Mouse (Mus musculus): ENCODE measurements around the gene Gbx1. TPM values are rescaled to one million over a fixed set of nuclear protein-coding genes. Genes with fewer than 3 reads are reported as not detected.
A peak's percentile ranks its signal among the peaks of the same experiment; 100 is the strongest.

Gene Gbx1
- polyA plus RNA-seq, 1 experiment, result 5.0 TPM

- TF ChIP-seq CTCF (IDR thresholded peaks at IDR 0.05; ENCODE audit: borderline replicate concordance, extremely low read depth, insufficient read depth, insufficient read length) (no peak), POLR2A (IDR thresholded peaks at IDR 0.05; ENCODE audit: borderline replicate concordance, extremely low read depth, insufficient read depth, insufficient read length, poor library complexity, severe bottlenecking) (no peak)
- no peak for DNase-seq (ENCODE audit: low read depth)
Observed at GRCm38 (mm10) chr5:24523806-24524205, 3.2 kb downstream of the Gbx1 start.

GRCm38 (mm10) chr5:24521366-24521765 lies 5.6 kb downstream of the Gbx1 start:
- TF ChIP-seq CTCF (IDR thresholded peaks at IDR 0.05; ENCODE audit: borderline replicate concordance, extremely low read depth, insufficient read depth, insufficient read length), result no peak
- no peak for TF ChIP-seq POLR2A (IDR thresholded peaks at IDR 0.05; ENCODE audit: borderline replicate concordance, extremely low read depth, insufficient read depth, insufficient read length, poor library complexity, severe bottlenecking)

GRCm38 (mm10) chr5:24512271-24512670 lies 14.7 kb downstream of the Gbx1 start:
- TF ChIP-seq CTCF (IDR thresholded peaks at IDR 0.05; ENCODE audit: borderline replicate concordance, extremely low read depth, insufficient read depth, insufficient read length) (no peak), POLR2A (IDR thresholded peaks at IDR 0.05; ENCODE audit: borderline replicate concordance, extremely low read depth, insufficient read depth, insufficient read length, poor library complexity, severe bottlenecking) (no peak)
- no peak for DNase-seq (ENCODE audit: low read depth)

More at GRCm38 (mm10) chr5:24521366-24521765, 5.6 kb downstream of the Gbx1 start:
- no peak for DNase-seq (ENCODE audit: low read depth)

- TF ChIP-seq POLR2A (IDR thresholded peaks at IDR 0.05; ENCODE audit: borderline replicate concordance, extremely low read depth, insufficient read depth, insufficient read length, poor library complexity, severe bottlenecking), result no peak
- peak; percentile 23; the same call in 1 of the 2 replicates for TF ChIP-seq CTCF (IDR thresholded peaks at IDR 0.05; ENCODE audit: borderline replicate concordance, extremely low read depth, insufficient read depth, insufficient read length)
- DNase-seq (ENCODE audit: low read depth), result no peak
Observed at GRCm38 (mm10) chr5:24510635-24511034, 16.4 kb downstream of the Gbx1 start.

- DNase-seq (ENCODE audit: low read depth), result no peak
- no peak for TF ChIP-seq CTCF (IDR thresholded peaks at IDR 0.05; ENCODE audit: borderline replicate concordance, extremely low read depth, insufficient read depth, insufficient read length)
- TF ChIP-seq POLR2A (IDR thresholded peaks at IDR 0.05; ENCODE audit: borderline replicate concordance, extremely low read depth, insufficient read depth, insufficient read length, poor library complexity, severe bottlenecking), result no peak
Observed at GRCm38 (mm10) chr5:24508406-24508805, 18.6 kb downstream of the Gbx1 start.

- TF ChIP-seq POLR2A (IDR thresholded peaks at IDR 0.05; ENCODE audit: borderline replicate concordance, extremely low read depth, insufficient read depth, insufficient read length, poor library complexity, severe bottlenecking) (no peak), CTCF (IDR thresholded peaks at IDR 0.05; ENCODE audit: borderline replicate concordance, extremely low read depth, insufficient read depth, insufficient read length) (no peak)
- DNase-seq (ENCODE audit: low read depth), result no peak
Observed at GRCm38 (mm10) chr5:24505513-24505912, 21.5 kb downstream of the Gbx1 start.

GRCm38 (mm10) chr5:24502786-24503185 lies 24.2 kb downstream of the Gbx1 start:
- no peak for TF ChIP-seq CTCF (IDR thresholded peaks at IDR 0.05; ENCODE audit: borderline replicate concordance, extremely low read depth, insufficient read depth, insufficient read length)
- TF ChIP-seq POLR2A (IDR thresholded peaks at IDR 0.05; ENCODE audit: borderline replicate concordance, extremely low read depth, insufficient read depth, insufficient read length, poor library complexity, severe bottlenecking), result no peak

GRCm38 (mm10) chr5:24500851-24501250 lies 26.2 kb downstream of the Gbx1 start:
- peak; percentile 77 for DNase-seq (ENCODE audit: low read depth)
- no peak for TF ChIP-seq CTCF (IDR thresholded peaks at IDR 0.05; ENCODE audit: borderline replicate concordance, extremely low read depth, insufficient read depth, insufficient read length)
- no peak for TF ChIP-seq POLR2A (IDR thresholded peaks at IDR 0.05; ENCODE audit: borderline replicate concordance, extremely low read depth, insufficient read depth, insufficient read length, poor library complexity, severe bottlenecking)

More at GRCm38 (mm10) chr5:24502786-24503185, 24.2 kb downstream of the Gbx1 start:
- no peak for DNase-seq (ENCODE audit: low read depth)

GRCm38 (mm10) chr5:24499113-24499512 lies 27.9 kb downstream of the Gbx1 start:
- DNase-seq (ENCODE audit: low read depth), result no peak
- TF ChIP-seq CTCF (IDR thresholded peaks at IDR 0.05; ENCODE audit: borderline replicate concordance, extremely low read depth, insufficient read depth, insufficient read length) (no peak), POLR2A (IDR thresholded peaks at IDR 0.05; ENCODE audit: borderline replicate concordance, extremely low read depth, insufficient read depth, insufficient read length, poor library complexity, severe bottlenecking) (no peak)

GRCm38 (mm10) chr5:24497526-24497925 lies 29.5 kb downstream of the Gbx1 start:
- TF ChIP-seq CTCF (IDR thresholded peaks at IDR 0.05; ENCODE audit: borderline replicate concordance, extremely low read depth, insufficient read depth, insufficient read length), result no peak
- no peak for TF ChIP-seq POLR2A (IDR thresholded peaks at IDR 0.05; ENCODE audit: borderline replicate concordance, extremely low read depth, insufficient read depth, insufficient read length, poor library complexity, severe bottlenecking)
- peak; percentile 86 for DNase-seq (ENCODE audit: low read depth)

- TF ChIP-seq CTCF (IDR thresholded peaks at IDR 0.05; ENCODE audit: borderline replicate concordance, extremely low read depth, insufficient read depth, insufficient read length), result no peak
- TF ChIP-seq POLR2A (IDR thresholded peaks at IDR 0.05; ENCODE audit: borderline replicate concordance, extremely low read depth, insufficient read depth, insufficient read length, poor library complexity, severe bottlenecking), result no peak
- peak; percentile 73 for DNase-seq (ENCODE audit: low read depth)
Observed at GRCm38 (mm10) chr5:24496756-24497155, 30.2 kb downstream of the Gbx1 start.

- DNase-seq (ENCODE audit: low read depth), result peak; percentile 90
Observed at GRCm38 (mm10) chr5:24495019-24495418, 32.0 kb downstream of the Gbx1 start.

More at GRCm38 (mm10) chr5:24495019-24495418, 32.0 kb downstream of the Gbx1 start:
- TF ChIP-seq CTCF (IDR thresholded peaks at IDR 0.05; ENCODE audit: borderline replicate concordance, extremely low read depth, insufficient read depth, insufficient read length), result no peak
- TF ChIP-seq POLR2A (IDR thresholded peaks at IDR 0.05; ENCODE audit: borderline replicate concordance, extremely low read depth, insufficient read depth, insufficient read length, poor library complexity, severe bottlenecking), result no peak
